Mouse (Mus musculus): ENCODE data around the gene Mthfd1l.

GRCm38 (mm10) chr10:3949306-3949705 is 23.6 kb upstream of the Mthfd1l start:
- TF ChIP-seq CTCF (conservative IDR thresholded peaks at IDR 0.05; ENCODE audit: insufficient read depth, insufficient read length, low read depth, low read length) (no peak), POLR2A (IDR thresholded peaks at IDR 0.05; ENCODE audit: low read depth, low read length) (no peak)

Measured in kidney, adult 2 months (tissue).